In the genomic region with DNA sequence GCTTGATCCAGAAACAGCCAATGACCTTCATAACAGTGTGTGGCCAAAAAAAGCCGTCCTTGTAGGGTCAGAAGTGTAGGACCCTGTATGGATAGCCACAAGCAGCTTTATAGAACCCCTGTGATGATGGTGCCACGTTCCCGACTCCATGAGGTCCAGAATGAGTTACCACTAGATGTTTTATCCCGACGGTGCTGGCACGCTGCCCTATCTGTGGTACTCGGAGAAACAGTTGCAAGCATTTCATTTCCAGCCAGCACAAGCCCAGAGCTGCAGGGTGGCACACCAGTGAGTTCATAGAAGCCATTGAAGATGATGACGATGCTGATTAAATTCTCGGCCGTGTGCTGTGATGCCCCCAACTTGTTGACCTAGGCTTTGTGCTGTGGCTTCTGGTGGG, we compare ENCODE assay signal across 23 mouse cellular contexts. TPM values are rescaled to one million over a fixed set of nuclear protein-coding genes. Genes with fewer than 3 reads are reported as not detected.
"Had no signal": no experiment of that assay in that cellular context is flagged by ENCODE, and none has a peak within 500 bp of the region (broad histone marks: within the 10 kb centered on the region; RNA-seq: fewer than 3 reads in every experiment).

No protein-coding gene starts in this region.

- H3K27ac ChIP-seq: layer of hippocampus, adult 2 months; limb, embryonic 10.5 days; limb, embryonic 13.5 days; liver, embryonic 12.5 days; liver, embryonic 15.5 days; lung, embryonic 15.5 days; midbrain, embryonic 10.5 days; midbrain, embryonic 13.5 days; neural tube, embryonic 13.5 days had no signal

- DNase-seq: kidney, adult 18-20 months; kidney, adult 9 months; kidney, postnatal 14 days; layer of hippocampus, adult 9-11 months; liver; lung, adult 18-20 months; lung, postnatal 10 days; lung, postnatal 36 days; retina, postnatal 1 day; thymus, postnatal 25 days had no signal

- H3K4me3 ChIP-seq: layer of hippocampus, adult 2 months; limb, embryonic 10.5 days; limb, embryonic 13.5 days; liver, embryonic 12.5 days; liver, embryonic 15.5 days; lung, embryonic 15.5 days; megakaryocyte, embryonic 14.5 days; midbrain, embryonic 10.5 days; midbrain, embryonic 13.5 days; myocyte; neural tube, embryonic 13.5 days had no signal

RNA-seq across cellular contexts. Expression of gene Mn1, which starts 26.3 kb away (rescaled TPM):
- total RNA-seq: monocyte, adult 5-6 weeks; neutrophil, adult 5-6 weeks had no signal
